Mouse (Mus musculus): ENCODE measurements around the gene Ell.
A peak's percentile ranks its signal among the peaks of the same experiment; 100 is the strongest.

Gene Ell

DNA sequence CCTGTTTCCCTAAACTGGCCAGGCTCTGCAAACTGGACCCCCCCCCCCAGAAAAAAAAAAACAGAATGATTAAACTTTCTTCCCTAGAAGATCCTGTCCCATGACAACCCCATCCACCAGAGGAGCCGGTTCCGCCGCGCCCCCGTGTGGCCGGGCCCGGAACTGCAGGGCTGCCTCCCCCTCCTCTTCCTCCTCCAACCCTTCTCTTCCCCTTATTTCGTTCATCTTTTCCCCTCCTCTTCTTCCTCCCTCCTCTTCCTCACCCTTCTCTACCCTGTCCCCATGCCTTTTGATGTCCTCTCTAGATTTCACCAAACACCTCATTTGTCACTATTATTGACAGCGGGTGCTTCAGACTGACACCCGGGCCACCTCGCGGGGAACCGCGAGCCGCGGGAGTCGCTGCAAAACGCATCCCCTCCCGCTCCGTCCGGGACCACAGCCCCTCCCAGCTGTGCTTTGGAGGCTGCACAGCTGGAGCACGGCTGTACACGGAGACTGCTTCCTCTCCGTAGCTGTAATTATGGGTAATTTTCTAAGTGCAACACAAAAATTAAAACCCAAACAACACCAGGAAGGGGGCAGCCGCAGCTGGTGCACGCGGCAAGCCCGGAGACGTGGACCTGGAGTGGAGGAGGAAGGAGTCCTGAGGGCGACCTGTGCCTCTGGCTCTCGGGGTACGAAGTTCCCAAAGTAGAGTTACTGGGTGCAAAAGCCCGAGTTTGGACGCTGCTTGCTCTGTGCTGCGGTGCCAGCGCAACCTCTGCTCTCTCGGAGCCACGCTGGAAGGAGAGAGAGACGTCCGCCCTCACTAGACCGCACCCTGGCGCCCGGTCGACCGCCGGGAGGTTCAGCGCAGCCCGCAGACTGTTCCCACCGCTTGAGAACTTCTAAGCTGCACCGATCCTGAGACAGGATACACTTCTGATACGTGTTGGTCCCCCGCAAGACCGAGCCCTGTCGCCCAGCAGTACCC is 71.8 kb downstream of the Ell start:
- DNase-seq (ENCODE audit: low spot score in 2 of 2): peak; percentile 88 to 98

DNA sequence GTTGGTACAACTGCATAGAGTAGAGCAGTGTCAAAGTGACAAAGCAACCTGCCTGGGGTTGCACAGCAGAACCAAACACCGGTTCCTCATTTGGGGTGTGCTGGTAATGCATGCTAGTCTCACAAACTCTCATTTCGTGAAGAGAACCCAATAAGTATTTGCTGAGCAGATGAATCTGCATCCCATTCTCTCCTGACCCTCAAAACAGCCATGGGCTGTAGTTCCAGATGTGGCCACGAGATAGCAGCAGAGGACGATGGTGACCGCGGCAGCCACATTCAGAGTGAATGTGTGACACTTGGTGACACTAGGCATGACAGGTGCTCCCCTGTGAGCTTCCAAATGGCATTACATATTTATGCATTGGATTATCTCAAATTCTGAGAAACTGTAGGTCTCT is 72.6 kb downstream of the Ell start:
- DNase-seq (ENCODE audit: low spot score in 2 of 2): peak; percentile 93 to 97

DNA sequence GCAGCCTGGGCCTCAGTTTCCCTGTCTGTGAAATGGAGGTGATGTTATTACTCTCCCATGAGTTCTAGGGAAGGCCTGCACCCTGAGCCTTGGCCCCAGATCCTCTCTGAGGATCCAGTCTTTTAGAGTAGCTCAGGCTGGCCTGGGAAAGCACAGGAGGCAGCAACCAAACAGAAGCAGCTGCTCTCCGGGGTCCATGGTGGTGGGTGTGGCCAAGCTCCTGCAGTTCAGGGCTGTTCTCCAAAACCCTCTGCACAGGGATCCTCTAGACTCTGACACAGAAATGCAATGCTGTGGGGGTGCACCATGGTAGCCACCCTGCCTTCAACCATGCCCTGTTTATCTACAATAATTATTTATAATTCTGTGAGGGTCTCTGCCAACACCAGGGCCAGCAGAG is 74.5 kb downstream of the Ell start:
- no peak for DNase-seq (ENCODE audit: low spot score in 2 of 2)

DNA sequence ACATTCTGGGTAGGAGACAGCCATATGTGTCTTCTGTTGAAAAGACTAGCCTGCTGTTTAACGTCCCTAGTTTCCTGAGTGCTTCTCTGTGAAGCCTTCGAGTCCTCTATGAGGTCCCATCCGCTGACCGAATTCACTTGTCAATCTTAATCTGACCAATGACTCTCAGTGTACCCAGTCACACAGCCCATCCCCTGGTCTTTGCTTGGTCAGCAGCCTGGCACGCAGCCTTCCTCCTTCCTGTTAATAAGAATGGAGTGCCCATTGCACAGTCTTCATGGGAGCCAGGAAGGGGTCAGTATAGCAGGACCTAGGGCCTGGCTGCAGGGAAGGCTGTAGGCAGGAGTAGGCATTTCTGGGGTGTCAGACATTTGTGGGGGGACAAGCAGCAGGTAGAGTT is 75.2 kb downstream of the Ell start:
- DNase-seq (ENCODE audit: low spot score in 2 of 2): no peak

DNA sequence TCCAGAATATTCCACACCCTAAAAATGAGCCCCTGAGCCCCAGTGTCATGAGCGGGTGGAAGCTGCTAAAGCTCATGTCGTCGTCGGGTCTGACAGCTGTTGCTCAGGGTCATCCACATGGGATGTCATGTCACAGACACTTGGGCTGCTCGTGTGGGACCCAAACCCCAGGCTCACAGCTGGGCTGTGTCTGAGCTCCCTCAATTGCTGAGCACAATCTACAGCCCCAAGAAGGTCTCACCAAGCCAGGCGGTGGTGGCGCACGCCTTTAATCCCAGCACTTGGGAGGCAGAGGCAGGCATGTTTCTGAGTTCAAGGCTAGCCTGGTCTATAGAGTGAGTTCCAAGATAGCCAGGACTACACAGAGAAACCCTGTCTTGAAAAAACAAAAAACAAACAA is 76.0 kb downstream of the Ell start:
- DNase-seq (ENCODE audit: low spot score in 2 of 2): no peak

DNA sequence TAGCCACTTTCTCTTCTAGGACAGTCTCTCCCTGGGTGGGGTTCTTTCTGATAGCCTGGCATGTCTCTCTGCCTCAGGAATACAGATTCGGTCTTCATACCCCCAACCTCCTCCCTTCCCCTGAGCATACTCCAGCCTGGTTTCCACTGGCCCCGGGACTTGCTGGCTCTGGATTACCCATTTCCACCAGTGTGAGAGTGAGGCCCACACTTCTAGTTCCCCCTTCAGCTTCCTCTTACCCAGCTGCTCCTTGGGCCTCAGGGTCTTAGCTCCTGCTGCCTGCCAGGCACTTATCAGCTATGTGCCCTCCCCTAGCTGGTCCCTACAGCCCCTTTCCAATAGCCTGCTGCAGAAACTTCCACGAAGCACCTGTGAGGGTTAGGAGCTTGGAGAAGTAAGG is 76.6 kb downstream of the Ell start, which contains the start of gene Lrrc25:
Gene Lrrc25, plus strand, starts transcription at position 262 of the 400 bp plus-strand sequence.
- peak in 1 of 2 experiments; percentile 71 for DNase-seq (ENCODE audit: low spot score in 2 of 2)

DNA sequence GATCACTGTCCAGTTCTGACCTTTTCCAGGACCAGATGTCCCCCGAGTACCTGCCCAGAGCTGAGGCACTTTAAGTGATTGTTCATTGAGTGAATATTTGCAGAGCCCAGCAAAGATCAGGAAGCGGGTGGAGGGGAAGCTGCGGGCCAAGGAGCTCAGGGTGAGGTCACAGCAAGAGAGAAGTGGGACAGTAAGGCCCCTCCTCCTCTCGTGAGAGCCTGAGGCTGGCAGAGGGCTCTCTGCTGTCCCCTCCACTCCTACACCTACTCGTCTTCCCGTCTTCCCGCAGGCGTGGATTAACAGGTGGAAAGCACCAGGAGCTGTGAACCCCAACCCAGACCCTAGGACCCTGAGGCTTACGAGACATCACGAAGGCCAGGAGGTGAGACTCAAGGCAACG is 77.4 kb downstream of the Ell start:
- peak in 1 of 2 experiments; percentile 71 for DNase-seq (ENCODE audit: low spot score in 2 of 2)

DNA sequence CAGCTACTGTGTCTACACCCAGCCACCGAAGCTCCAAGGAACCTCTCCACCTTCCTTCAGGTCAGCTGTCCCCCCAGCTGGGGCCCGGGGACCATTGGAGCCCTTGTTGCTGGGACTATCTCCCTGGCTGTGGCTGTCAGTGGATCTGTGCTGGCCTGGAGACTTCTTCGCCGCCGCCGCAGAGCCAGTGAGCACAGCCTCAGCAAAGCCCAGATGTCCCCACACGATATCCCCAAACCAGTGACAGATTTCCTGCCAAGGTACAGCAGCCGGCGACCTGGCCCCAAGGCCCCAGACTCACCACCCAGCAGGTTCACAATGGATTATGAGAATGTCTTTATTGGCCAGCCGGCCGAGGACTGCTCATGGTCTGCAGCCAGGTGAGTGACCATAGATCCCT is 78.7 kb downstream of the Ell start:
- DNase-seq (ENCODE audit: low spot score in 2 of 2): peak in 1 of 2 experiments; percentile 70

DNA sequence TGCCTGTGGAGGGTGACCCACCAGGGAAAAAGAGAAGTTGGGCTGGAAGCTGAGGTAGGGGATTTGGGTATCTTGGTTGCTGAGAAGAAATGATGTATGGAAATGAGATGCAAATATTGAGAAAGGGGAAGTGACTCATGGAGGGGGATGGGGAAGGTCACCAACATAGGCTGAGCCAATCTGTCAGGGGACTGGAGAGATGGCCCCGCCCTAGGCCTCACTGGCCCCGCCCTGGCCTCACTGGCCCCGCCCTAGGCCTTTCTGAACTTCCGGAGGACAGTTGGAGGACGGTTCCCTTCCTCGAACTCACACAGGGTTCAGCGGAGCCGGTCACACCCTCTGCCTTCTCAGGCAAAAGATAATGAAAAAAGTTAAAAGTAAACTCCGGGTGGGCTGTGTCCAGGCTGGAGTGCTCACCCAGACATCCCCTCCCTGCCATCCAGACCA is 79.7 kb downstream of the Ell start:
- DNase-seq (ENCODE audit: low spot score in 2 of 2): peak; percentile 90

DNA sequence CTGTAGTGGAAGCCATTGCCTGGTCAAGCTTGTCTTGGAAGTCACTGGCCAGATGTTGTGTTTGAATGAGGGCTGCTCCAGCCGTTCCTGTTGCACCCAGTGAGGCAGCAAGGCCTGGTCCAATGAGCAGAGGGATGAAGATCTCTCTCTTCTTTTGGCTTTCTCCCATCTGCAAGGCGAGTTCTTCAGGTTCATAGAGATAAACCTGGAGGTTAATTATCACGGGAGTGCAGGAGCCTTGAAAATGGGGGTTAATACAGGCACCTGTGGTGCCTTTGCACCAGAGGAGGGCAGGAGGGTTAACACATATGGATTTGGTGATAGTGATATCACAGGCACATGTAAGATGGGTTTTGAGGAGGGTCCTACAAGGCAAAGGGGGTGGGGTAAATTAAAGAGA is 83.0 kb downstream of the Ell start:
- DNase-seq (ENCODE audit: low spot score in 2 of 2): no peak

DNA sequence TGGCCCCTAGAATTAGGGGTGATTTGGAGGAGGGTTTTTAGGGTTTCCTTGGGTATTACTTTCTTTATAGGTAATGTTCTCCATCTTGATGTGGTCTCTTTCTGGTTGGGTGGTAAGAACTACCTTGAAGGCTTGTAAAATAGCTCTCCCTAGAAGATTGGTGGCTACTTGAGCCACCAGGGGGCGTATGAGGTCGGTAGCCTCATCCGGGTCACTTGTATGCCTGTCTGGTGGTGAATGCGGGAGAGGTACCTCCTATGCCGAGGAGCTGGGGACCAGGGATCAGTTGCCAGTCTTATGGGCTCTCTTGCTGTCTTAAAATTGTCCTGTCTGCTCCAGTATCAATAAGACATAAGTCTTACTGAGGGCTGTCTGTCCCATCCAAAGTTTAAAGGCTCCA is 85.8 kb downstream of the Ell start:
- DNase-seq (ENCODE audit: low spot score in 2 of 2): peak; percentile 63 to 79

DNA sequence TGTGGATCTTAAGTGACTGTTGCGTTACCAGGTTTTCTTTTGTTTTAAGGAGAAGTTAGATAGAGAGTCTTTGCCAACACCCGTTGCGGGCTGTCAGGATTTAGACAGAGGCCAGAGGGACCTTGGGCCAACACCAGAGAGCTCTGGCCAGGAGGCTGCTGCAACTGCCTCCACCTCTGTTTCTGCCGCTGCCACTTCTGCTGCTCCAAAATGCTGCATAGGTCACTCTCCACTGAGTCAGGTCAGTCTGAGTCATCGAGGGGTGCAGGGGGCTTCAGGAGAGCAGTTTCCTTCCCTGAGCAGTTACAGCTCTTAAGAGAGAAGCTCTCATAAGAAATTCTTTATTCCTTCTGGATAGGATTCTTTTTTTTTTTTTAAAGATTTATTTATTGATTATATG is 87.8 kb downstream of the Ell start:
- DNase-seq (ENCODE audit: low spot score in 2 of 2): no peak

DNA sequence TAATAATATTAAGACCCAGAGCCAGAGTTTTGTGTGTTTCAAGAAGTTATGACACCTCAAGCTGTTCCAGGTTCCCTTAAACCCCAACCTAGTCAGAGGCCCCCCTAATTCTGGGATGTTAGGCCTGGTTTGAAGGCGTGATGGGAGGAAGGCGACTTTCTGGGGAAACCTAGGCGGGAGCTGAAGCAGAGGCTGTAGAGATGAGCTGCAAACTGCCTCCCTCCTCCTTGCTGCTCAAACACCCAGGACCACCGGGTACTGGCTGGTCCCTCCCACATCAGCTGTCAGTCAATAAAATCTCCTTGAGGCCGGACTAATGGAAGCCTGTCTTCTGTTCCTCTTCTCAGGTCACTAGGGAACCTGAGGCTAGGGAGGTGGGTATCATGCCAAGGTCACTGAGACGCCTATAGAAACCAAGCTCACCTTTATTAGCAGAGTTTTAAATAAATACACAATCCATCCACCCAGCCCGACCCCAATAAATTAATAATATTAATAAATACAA is 89.8 kb downstream of the Ell start:
- no peak for DNase-seq (ENCODE audit: low spot score in 2 of 2)

DNA sequence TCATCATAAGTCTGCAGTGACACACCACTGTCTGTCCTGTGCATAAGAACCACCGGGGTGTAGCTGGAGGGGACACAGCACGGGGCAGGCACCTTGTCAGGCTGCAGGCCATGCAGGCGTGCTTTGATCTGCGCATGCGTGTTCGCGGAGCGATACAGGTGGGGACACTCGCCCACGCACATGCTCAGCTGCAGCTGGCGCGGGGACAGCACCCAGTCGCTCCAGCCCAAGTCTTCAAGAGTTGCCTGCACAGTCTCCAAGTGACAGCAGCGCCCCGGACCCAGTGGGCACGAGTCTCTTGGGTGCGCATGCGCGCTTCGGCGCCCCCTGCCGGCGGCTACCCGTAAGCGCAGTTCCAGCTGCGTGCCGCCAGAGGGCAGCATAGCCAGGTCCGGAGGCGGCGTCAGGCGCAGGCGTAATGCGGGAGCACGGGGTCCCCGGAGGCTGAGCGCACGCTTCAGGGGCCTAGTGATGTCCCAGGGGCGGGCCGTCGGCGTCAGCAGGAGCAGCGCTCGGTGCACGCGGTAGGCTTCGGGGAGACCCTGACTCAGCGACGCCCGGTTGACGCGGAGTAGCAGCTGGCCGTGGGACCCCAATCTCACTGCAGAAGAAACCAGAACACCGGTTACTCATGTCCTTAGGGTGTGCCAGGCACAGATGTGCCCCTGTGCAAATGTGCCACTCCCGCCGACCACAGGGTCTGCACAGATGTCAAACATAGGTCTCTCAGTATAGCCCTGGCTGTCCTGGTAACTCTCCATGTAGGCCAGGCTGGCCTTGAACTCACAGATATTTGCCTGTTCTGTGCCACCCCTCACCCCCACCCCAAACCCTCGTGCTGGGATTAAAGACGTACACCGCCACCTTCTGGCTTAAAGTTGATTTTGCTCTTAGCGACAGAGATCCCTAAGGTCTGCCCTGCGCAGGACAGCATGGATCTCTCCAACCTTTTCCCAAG is 90.6 kb downstream of the Ell start:
- DNase-seq (ENCODE audit: low spot score in 2 of 2): peak; percentile 87 to 97

DNA sequence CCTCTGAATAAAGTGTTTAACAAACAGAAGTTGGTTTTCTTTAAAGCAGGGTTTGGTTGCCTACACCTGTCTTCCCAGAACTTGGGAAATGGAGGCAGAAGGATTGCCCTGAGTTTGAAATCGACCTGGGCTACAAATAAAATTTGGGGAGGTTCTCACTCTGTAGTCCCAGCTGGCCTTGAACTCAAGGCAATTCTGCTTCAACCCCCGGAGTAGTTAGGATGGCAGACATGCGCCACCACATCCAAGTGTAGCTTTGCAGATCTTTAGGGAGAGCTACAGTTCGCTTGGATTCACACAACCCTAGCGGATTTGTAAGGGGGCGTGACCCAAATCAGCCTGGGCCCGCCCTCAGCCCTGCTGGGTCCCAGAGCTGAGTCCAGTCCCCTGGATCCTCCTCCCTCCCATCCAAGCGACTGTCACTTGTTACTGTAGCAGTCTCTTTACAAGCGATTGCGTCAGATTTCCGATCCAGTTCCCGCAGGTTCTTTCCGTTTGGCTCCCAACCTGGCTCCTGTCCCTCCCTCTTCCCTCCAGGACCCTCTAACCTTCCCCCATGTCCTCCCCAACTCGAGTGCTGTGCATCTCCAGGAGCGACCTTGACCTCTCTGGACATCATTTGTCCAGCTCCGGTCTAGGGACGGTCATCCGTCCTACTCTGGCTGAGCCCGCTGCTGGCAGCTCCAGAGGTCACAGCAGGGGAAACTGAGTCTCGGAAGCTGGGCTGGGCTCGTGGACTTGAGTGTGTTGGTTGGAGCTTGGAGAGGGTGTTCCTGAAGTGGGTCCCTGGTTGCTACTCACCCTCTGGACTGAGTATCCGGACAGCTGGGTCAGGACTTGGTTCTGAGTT is 91.5 kb downstream of the Ell start:
- DNase-seq (ENCODE audit: low spot score in 2 of 2): no peak

DNA sequence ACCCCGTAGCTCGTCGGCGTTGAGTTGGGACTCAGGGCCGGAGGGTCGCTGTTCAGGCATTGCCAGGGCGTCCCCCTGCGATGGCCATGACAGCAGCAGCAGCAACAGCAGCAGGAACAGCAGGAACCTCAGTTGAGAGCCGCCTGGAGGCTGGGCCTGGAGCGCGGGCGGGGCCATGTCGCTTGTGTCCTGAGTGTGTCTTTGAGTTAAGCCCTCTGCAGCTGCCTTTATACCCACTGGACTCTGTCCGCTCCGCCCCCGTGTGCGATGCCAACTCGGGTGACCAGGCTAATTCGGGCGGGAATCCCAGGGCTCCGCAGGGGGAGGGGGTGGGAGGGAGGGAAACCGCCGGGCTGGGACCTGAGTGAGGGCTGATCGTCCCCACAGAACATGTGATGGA is 92.2 kb downstream of the Ell start:
- DNase-seq (ENCODE audit: low spot score in 2 of 2): no peak

DNA sequence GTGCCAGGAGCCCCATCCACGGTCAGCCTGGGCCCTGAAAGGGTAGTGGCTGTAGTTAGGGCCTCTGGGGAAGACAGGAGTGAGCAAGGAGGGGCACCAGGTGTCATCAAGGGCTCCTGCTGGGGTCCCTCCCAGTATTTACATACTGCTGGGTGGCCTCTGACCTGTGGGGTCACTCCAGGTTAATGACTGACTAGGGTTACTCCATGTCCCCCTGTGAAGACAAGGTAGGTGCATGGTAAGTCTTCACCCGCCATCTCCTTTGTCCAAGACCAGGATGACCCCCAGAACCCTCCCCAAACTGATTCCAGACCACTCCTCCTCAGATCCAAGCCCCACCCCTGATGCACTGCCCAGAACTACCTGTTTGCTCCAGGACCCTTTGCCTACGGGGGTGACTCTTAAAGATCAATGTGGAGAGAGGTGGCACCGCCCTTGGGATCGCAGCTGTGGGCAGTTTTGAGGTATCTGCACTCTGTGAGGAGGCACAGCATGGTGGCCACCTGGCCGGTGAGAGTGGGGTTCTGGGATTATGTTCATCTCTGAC is 93.2 kb downstream of the Ell start, which contains the start of gene Gdf15:
Gene Gdf15, minus strand, starts transcription at position 111 of the 547 bp plus-strand sequence.
- DNase-seq (ENCODE audit: low spot score in 2 of 2): no peak

DNA sequence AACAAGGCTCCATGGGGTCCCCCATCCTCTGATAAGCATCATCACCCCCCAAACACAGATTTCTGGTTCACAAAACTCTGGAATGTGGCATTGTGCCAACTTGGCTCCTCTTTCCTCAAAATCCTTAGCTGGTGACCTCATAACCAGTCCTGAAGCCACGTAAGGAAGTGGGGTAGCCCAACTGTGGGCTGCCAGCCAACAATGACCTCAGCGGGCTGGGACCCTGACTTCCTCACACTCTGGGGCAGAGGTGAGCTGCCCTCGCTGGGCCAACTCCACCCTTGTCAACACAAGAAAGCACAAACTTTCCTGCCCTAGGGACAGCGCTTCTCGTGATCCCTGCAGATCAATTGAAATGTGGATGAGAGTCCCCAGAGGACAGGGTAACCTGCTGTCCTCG is 94.8 kb downstream of the Ell start:
- DNase-seq (ENCODE audit: low spot score in 2 of 2): no peak

DNA sequence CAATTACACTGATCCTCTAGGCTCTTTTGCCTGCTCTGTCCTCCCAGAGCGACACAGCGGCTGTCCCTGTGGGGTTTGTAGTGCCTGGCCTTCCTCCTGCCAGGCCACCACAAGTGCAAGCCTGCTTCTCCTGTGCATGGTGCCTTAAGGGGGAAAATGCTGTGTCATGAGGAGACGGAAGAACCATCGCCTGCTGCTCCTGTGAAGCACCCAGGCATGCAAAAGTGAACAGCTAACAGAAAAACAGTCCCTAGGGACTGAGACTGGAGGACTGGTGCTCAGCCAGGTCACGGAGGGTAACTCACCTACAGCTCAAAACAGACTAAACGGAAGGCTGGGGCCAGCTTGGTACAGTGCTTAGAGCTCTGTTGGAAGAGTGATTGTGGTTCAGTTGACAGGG is 96.3 kb downstream of the Ell start:
- peak in 1 of 2 experiments; percentile 35 for DNase-seq (ENCODE audit: low spot score in 2 of 2)

DNA sequence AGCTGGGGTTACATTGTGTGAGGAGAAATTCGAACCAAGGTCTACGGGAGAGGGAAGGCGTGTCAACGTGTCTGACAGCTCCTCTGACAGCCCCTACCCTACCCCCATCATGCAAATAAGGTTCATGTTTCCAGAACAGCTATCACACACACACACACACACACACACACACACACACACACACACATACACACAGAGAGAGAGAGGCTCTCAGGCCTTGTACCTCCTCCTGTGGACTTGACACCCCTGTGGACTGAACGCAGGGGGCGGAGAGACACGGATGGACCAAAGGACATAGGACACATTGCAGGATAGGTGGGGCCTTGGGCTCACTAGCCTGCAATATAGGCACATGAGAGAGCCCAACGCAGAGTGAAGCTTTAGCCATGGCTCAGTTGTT is 97.6 kb downstream of the Ell start:
- no peak for DNase-seq (ENCODE audit: low spot score in 2 of 2)

DNA sequence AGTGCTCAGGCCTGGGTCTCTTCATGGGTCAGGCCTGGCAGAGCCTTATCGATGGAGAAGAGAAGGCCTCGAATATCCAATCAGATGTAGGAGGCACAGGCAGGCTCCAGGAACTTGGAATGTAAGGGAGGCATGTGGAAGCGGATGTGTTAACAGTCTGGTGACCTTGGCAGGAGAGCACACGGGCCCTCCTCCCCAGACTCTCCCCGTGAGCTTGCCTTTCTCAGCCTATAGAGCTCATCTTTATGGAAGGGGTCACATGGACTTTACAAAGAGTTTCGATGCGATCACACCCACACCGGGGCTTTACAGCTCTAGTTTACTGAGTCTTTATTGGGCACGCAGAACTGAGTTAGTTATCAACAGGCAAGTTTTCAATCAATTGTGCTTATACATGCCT is 99.5 kb downstream of the Ell start:
- no peak for DNase-seq (ENCODE audit: low spot score in 2 of 2)

Measured in spleen, postnatal 4 days (tissue).